Mouse (Mus musculus): ENCODE results near the gene Alpk3. TPM values are rescaled to one million over a fixed set of nuclear protein-coding genes. Genes with fewer than 3 reads are reported as not detected.
A peak's percentile ranks its signal among the peaks of the same experiment; 100 is the strongest.
"Not testable (repeated sequence)": the region's sequence is repeated elsewhere in the genome, so short reads cannot be mapped to it uniquely, and the experiment has no call there.

Alpk3 gene
- polyA plus RNA-seq, 1 experiment = 2.2 TPM

DNA sequence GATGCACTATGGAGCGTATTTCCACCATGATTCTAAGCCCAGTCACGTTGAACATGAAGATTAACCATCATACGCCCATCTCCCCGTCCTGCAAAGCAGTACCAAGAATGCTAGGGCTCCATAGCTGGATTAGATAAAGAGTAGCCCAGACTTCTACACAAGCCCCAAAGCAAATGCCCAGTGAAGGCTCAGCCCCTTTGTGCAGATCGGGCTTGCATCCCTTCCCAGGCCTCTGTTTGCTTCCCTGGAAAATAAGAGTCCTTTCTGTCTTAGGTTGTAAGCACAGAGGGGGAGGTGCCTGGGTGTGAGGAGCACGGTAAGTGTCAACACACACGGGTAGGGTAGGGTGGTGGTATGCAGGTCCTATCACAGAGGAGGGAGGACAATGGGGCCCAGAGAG is 95.4 kb downstream of the Alpk3 start:
- Histone ChIP-seq H3K4me3 (replicated peaks; ENCODE audit: extremely low read depth, low read depth, low read length) (no peak overlapping the region), H3K4me1 (ENCODE audit: control insufficient read depth, insufficient read depth, low read length) (no peaks in the 10 kb centered on the region)
- DNase-seq = no peak
- no peak for TF ChIP-seq CTCF (IDR thresholded peaks at IDR 0.05; ENCODE audit: insufficient read depth, low read length)
- WGBS = 76% methylated on average over 7 of the region's 7 CpGs

DNA sequence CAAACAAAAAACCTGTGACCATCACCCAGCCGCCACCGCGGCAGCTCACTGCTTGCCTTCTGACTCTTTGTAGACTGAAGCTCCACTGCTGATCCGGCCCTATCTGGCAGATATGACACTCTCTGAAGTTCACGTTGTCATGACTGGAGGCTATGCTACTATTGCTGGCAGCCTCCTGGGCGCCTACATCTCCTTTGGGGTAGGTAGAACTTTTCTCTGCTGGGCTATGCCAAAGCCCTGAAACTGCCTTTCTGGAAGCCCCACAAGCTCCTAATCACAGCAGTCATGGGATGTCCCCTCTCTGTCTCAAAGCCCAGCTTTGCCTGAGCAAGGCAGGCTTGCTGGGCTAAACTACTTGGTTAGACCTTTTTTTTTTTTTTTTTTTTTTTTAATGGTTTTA is 95.9 kb downstream of the Alpk3 start:
- 76% methylated on average over 6 of the region's 6 CpGs for WGBS
- no peaks in the 10 kb centered on the region for H3K4me1 ChIP-seq (ENCODE audit: control insufficient read depth, insufficient read depth, low read length)
- DNase-seq = no peak
- TF ChIP-seq POLR2A (IDR thresholded peaks at IDR 0.05; ENCODE audit: borderline replicate concordance, extremely low read depth, low read depth, low read length) (no peak), CTCF (IDR thresholded peaks at IDR 0.05; ENCODE audit: insufficient read depth, low read length) (no peak)
- H3K4me3 ChIP-seq (replicated peaks; ENCODE audit: extremely low read depth, low read depth, low read length) = no peak overlapping the region

DNA sequence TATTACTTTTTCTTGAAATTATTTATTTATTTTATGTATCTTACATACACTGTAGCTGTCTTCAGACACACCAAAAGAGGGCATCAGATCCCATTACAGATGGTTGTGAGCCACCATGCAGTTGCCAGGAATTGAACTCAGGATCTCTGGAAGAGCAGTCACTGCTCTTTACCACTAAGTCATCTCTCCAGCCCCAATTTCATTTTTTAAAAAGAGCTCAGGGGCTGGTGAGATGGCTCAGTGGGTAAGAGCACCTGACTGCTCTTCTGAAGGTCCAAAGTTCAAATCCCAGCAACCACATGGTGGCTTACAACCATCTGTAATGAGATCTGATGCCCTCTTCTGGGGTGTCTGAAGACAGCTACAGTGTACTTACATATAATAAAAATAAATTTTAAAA is 96.8 kb downstream of the Alpk3 start:
- H3K4me3 ChIP-seq (replicated peaks; ENCODE audit: extremely low read depth, low read depth, low read length); H3K4me1 ChIP-seq (ENCODE audit: control insufficient read depth, insufficient read depth, low read length); DNase-seq: not testable (repeated sequence)

DNA sequence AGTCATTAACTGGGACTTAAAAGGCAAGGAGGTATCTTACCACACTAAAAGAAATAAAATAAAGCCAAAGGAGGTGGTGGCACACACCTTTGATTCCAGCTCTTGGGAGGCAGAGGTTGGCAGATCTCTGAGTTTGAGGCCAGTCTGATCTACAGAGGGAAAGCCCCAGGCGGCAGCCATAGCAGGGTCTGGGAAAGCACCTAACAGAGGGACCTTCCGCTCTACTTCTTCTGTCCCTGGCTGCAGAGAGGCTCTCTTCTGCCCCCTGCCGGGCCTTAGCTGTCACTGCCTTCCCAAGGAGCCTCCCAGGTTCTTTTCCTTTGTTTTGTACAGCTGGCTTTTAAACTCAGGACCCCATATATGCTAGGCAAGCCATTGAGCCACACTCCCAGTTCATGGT is 97.6 kb downstream of the Alpk3 start:
- DNase-seq = peak; percentile 41

More for the DNA sequence above, 97.6 kb downstream of the Alpk3 start:
- no peak overlapping the region for H3K4me3 ChIP-seq (replicated peaks; ENCODE audit: extremely low read depth, low read depth, low read length)
- H3K4me1 ChIP-seq (ENCODE audit: control insufficient read depth, insufficient read depth, low read length) = no peaks in the 10 kb centered on the region
- TF ChIP-seq CTCF (IDR thresholded peaks at IDR 0.05; ENCODE audit: insufficient read depth, low read length) (peak; percentile 88), POLR2A (IDR thresholded peaks at IDR 0.05; ENCODE audit: borderline replicate concordance, extremely low read depth, low read depth, low read length) (no peak)
- 1% methylated on average over 3 of the region's 3 CpGs for WGBS

Other genes with a start within 250 kb of the Alpk3 start
- gene Iqgap1, start 231.6 kb upstream of the Alpk3 start, polyA plus RNA-seq (2012; rRNA removed) = 118 and 135 TPM in 2 replicates
- gene Zscan2, start 196.7 kb upstream of the Alpk3 start, polyA plus RNA-seq (2012; rRNA removed) = 5.5 and 6.2 TPM in 2 replicates
- 9.5 and 14.7 TPM in 2 replicates for gene Wdr73, start 156.3 kb upstream of the Alpk3 start, polyA plus RNA-seq (2012; rRNA removed)
- 2.6 and 4.1 TPM in 2 replicates for gene Nmb, start 152.5 kb upstream of the Alpk3 start, polyA plus RNA-seq (2012; rRNA removed)
- gene Sec11a, start 109.8 kb upstream of the Alpk3 start, polyA plus RNA-seq (2012; rRNA removed) = 42.3 and 52.7 TPM in 2 replicates
- 16.4 and 20.1 TPM in 2 replicates for gene Zfp592, start 63.9 kb upstream of the Alpk3 start, polyA plus RNA-seq (2012; rRNA removed)
- gene Slc28a1, start 57.2 kb downstream of the Alpk3 start, polyA plus RNA-seq (2012; rRNA removed) = 0.07 and 0.17 TPM in 2 replicates
- gene Pde8a, start 156.0 kb downstream of the Alpk3 start, polyA plus RNA-seq (2012; rRNA removed) = 11.1 and 14.4 TPM in 2 replicates